Mouse (Mus musculus): ENCODE results near the gene Sclt1. TPM values are rescaled to one million over a fixed set of nuclear protein-coding genes. Genes with fewer than 3 reads are reported as not detected.
A peak's percentile ranks its signal among the peaks of the same experiment; 100 is the strongest.

The Sclt1 gene
- polyA plus RNA-seq, 1 experiment = 4.7 TPM

DNA sequence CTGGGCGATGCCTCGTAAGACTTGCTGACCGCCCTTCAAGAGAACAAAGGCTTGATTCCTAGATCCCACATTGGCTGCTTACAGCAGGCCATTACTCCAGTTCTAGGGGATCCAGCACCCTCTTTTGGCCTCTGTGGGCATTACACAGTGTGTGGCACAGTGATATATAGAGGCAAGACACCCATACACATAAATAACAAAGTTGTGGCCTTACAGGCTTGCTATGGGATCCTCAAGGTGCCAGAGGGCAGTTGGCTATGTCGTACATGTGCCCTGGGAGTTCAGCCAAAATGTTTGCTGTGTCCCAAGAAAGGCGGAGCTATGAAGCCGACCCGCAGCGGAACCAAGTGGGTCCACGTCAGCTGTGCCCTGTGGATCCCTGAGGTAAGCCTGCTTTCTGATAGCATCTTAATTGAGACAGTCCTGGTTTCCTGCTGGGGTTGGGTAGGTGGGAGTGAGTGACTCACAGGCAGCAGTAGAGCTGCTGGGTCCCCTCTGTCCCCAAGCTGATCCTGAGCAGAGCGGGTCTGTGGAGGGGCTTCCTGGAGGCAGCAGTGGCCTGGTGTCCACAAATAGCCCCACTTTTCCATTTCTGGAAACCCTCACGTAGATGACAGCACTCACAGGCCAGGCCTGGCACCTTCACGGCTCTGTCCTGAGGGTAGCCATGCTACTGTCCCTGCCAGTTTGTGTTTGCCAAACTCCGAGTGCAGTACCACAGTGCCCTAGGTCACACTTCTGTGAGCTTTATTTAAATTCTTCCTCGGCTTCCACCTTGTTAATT, 142.3 kb downstream of the Sclt1 start:
- WGBS = 83% methylated on average over 14 of the region's 14 CpGs
- peak; percentile 55 for TF ChIP-seq CTCF (IDR thresholded peaks at IDR 0.05; ENCODE audit: insufficient read depth, low read length)
- TF ChIP-seq POLR2A (IDR thresholded peaks at IDR 0.05; ENCODE audit: borderline replicate concordance, extremely low read depth, low read depth, low read length) = no peak
- no peak overlapping the region for H3K4me3 ChIP-seq (replicated peaks; ENCODE audit: extremely low read depth, low read depth, low read length)
- H3K4me1 ChIP-seq (ENCODE audit: control insufficient read depth, insufficient read depth, low read length) = no peaks in the 10 kb centered on the region
- peak; percentile 40 for DNase-seq

DNA sequence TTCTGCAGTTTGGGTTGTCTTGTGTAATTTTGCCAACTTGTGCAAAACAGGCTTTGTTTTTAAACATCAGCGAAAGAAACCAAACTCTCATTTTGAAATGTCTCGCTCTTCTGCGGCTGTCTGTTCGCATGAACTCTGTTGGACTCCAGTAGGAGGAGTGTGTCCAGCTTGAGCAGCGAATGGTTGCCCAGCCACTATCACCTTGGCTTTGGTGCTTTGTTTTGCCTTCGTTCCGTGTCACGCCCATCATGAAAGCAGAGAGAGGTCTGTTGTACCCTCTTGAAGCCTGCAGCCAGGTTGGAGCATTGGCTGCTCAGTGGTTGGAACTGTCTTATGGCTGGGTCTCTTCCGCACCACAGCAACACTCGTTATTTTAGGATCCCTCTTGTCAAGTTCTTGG, 143.1 kb downstream of the Sclt1 start:
- Histone ChIP-seq H3K4me3 (replicated peaks; ENCODE audit: extremely low read depth, low read depth, low read length) (no peak overlapping the region), H3K4me1 (ENCODE audit: control insufficient read depth, insufficient read depth, low read length) (no peaks in the 10 kb centered on the region)
- no peak for DNase-seq
- WGBS = 88% methylated on average over 10 of the region's 10 CpGs
- TF ChIP-seq POLR2A (IDR thresholded peaks at IDR 0.05; ENCODE audit: borderline replicate concordance, extremely low read depth, low read depth, low read length) (no peak), CTCF (IDR thresholded peaks at IDR 0.05; ENCODE audit: insufficient read depth, low read length) (no peak)

DNA sequence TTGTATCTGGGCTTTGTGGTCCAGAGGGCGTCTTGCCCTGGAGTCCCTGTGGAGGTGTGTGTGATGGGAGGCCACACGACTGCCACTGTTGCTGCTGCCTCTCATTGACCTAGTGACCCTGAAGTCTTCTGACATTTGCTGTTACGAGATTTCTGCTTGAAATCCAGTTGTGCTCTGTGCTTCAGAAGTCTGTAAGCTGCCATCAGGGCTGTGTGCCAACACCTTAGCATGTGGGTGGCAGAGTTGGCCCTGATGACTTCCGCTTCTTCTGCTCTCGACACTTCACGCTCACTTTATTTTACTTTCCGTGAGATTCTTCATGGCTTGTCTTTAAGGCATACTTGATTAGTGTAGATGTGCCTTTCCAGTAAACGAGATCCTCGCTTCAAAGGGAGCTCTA, 143.9 kb downstream of the Sclt1 start:
- Histone ChIP-seq H3K4me3 (replicated peaks; ENCODE audit: extremely low read depth, low read depth, low read length) (no peak overlapping the region), H3K4me1 (ENCODE audit: control insufficient read depth, insufficient read depth, low read length) (no peaks in the 10 kb centered on the region)
- 78% methylated on average over 9 of the region's 9 CpGs for WGBS
- no peak for DNase-seq
- TF ChIP-seq POLR2A (IDR thresholded peaks at IDR 0.05; ENCODE audit: borderline replicate concordance, extremely low read depth, low read depth, low read length) = no peak
- no peak for TF ChIP-seq CTCF (IDR thresholded peaks at IDR 0.05; ENCODE audit: insufficient read depth, low read length)

DNA sequence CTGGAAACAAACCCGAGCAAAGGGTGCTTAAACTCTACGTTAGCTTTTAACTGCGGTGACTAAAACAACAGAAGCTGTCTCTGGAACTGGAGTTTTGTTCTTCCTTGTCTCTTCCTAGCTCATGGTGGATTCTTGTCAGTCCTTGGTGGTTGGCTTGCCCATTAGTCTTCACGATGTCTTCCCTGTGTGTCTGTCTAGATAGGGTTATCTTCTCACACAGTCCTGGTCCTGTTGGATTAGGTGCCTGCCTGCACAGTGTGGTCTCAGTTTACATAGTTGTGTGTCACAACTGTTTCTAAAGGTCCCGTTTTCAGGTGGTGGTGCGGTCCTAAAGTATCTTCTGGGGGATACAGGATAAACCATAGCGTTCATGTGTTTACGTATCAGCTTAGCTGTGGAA, 145.3 kb downstream of the Sclt1 start:
- WGBS = 91% methylated on average over 8 of the region's 8 CpGs
- Histone ChIP-seq H3K4me1 (ENCODE audit: control insufficient read depth, insufficient read depth, low read length) (no peaks in the 10 kb centered on the region), H3K4me3 (replicated peaks; ENCODE audit: extremely low read depth, low read depth, low read length) (no peak overlapping the region)
- no peak for DNase-seq
- no peak for TF ChIP-seq CTCF (IDR thresholded peaks at IDR 0.05; ENCODE audit: insufficient read depth, low read length)
- no peak for TF ChIP-seq POLR2A (IDR thresholded peaks at IDR 0.05; ENCODE audit: borderline replicate concordance, extremely low read depth, low read depth, low read length)

DNA sequence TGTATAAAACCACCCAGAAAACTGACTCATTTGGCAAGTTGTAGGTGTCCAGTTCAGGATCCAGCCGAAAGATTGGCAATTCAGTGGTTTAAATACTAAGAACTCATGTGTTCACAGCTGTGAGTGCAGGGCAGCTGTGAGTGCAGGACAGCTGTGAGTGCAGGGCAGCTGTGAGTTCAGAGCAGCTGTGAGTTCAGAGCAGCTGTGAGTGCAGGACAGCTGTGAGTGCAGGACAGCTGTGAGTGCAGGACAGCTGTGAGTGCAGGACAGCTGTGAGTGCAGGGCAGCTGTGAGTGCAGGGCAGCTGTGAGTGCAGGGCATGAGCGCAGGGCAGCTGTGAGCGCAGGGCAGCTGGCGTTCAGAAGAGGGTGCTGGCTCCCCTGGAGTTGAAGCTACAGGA, 147.3 kb downstream of the Sclt1 start:
- 90% methylated on average over 4 of the region's 4 CpGs for WGBS
- Histone ChIP-seq H3K4me1 (ENCODE audit: control insufficient read depth, insufficient read depth, low read length) (no peaks in the 10 kb centered on the region), H3K4me3 (replicated peaks; ENCODE audit: extremely low read depth, low read depth, low read length) (no peak overlapping the region)
- no peak for DNase-seq
- no peak for TF ChIP-seq POLR2A (IDR thresholded peaks at IDR 0.05; ENCODE audit: borderline replicate concordance, extremely low read depth, low read depth, low read length)
- TF ChIP-seq CTCF (IDR thresholded peaks at IDR 0.05; ENCODE audit: insufficient read depth, low read length) = no peak

DNA sequence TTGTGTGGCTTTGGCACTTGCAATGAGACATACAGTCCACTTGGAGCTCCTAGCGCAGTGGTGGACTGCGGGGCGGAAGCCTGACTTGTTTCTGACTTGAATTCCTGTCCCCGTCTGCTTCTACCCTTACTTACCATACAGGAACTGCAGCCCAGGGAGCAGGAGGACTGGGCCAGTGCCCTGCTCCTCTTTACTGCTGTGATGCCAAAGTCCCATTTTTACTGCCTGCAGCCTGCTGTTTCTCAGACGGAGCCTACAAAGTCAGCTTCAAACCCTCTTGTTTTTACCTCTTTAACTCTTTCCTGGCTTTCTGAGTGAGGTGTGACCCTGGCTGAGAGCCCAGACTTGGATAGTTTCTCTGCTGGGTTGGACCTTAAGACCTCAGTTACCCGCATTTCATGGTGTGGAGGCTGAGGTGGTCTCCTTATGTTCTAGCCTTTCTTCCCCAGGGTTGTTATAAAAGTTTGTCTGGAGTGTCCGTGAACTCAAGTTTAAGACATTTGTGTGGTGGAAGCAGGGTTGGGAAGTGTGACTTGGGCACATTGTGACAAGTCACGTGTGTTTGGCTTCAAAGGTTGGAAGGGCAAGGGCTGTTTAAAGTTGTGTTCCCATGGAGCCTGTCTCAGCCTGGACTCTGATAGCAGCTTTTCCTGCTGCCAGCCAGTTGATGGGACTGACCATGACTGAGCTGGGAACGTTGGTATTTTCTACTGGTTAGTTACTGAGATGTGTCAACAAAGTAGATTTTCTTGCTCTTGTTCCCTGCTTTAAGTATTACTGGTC, 148.0 kb downstream of the Sclt1 start:
- TF ChIP-seq POLR2A (IDR thresholded peaks at IDR 0.05; ENCODE audit: borderline replicate concordance, extremely low read depth, low read depth, low read length) = no peak
- WGBS = 80% methylated on average over 9 of the region's 9 CpGs
- no peak for DNase-seq
- no peaks in the 10 kb centered on the region for H3K4me1 ChIP-seq (ENCODE audit: control insufficient read depth, insufficient read depth, low read length)
- no peak overlapping the region for H3K4me3 ChIP-seq (replicated peaks; ENCODE audit: extremely low read depth, low read depth, low read length)

DNA sequence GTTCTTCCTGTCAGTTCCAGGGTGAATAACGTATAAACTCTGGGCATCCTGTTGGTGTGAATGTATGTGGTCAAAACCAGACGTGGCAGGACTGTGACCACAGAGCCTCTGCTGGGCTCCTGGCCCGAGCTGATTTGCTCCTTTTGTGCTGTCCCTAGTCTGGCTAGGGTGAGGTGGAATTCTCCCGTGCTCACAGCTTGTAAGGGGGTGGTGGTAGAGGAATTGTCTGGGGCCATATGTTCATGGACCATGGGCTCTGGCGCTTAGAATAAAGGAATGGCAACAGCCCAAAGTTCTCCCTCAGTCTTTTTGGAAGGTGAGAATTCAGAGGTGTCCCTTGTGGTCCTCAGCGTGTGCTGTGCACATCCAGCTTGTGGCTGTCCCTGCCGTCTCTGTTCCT, 149.5 kb downstream of the Sclt1 start:
- 76% methylated on average over 7 of the region's 7 CpGs for WGBS
- Histone ChIP-seq H3K4me3 (replicated peaks; ENCODE audit: extremely low read depth, low read depth, low read length) (no peak overlapping the region), H3K4me1 (ENCODE audit: control insufficient read depth, insufficient read depth, low read length) (no peaks in the 10 kb centered on the region)
- TF ChIP-seq POLR2A (IDR thresholded peaks at IDR 0.05; ENCODE audit: borderline replicate concordance, extremely low read depth, low read depth, low read length) = no peak
- TF ChIP-seq CTCF (IDR thresholded peaks at IDR 0.05; ENCODE audit: insufficient read depth, low read length) = no peak
- DNase-seq = no peak

DNA sequence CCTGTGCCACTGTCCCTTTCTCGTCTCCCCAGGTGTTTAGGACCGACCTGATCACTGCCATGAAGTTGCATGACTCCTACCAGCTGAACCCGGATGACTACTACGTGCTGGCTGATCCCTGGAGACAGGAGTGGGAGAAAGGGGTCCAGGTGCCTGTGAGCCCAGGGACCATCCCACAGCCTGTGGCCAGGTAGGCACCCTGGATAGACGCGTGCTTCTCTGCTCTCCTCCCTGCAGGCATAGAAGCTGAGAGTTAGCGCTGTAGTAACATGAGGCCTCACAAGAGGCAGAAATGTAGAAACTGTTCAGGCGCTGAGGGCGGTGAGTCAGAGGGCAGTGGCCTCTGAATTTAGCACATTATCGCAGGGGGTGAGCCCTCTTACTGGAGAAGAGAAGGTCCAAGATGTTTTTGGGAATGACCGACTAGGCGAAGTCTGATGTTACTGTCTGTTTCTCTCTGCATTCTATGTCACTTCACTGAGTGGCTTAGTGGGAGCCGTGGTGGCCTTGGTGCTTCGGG, 150.6 kb downstream of the Sclt1 start:
- DNase-seq = no peak
- H3K4me3 ChIP-seq (replicated peaks; ENCODE audit: extremely low read depth, low read depth, low read length) = no peak overlapping the region
- 88% methylated on average over 14 of the region's 14 CpGs for WGBS
- H3K4me1 ChIP-seq (ENCODE audit: control insufficient read depth, insufficient read depth, low read length) = no peaks in the 10 kb centered on the region
- TF ChIP-seq CTCF (IDR thresholded peaks at IDR 0.05; ENCODE audit: insufficient read depth, low read length) (no peak), POLR2A (IDR thresholded peaks at IDR 0.05; ENCODE audit: borderline replicate concordance, extremely low read depth, low read depth, low read length) (no peak)

DNA sequence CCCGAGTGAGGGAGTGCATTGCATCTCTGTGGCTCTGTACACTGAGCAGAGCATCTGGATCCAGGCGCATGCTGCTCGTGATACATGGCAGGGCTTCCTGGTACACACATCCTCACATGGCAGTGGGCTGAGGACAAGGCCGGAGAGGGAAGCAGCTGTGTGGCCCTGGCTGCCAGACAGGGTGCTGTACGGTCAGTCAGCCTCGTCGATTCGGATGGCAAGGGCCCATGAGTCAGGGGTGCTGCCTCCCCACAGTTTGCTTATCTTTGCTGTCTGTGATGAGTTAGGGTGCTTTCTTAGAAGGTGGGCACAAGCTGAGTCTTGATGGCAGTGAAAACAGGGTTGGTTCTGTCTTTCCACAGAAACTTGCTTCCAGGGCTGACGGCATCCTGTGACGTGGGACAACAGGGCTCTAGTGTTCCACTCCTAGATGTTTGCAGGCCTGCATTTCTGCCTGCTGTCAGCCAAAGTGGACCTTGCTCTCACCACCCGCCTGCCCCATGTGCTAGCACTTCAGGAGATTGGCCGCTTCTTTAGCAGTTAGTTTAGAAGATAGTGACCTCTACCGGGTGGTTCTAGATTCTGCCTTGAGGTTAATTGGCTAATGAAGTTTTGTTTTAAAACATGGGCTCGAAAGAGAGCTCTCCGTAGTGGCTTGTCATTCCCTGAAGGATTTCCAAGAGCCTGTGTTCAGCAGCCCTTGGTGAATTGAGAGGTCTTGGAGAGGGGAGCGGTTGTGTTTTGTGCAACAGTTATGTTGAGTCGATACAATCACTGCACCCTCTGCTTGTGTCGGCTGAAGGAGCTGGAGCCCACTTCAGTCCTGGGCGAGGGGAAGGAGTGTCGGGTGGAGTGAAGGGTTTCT, 151.4 kb downstream of the Sclt1 start:
- H3K4me3 ChIP-seq (replicated peaks; ENCODE audit: extremely low read depth, low read depth, low read length) = no peak overlapping the region
- TF ChIP-seq POLR2A (IDR thresholded peaks at IDR 0.05; ENCODE audit: borderline replicate concordance, extremely low read depth, low read depth, low read length) (no peak), CTCF (IDR thresholded peaks at IDR 0.05; ENCODE audit: insufficient read depth, low read length) (no peak)
- no peaks in the 10 kb centered on the region for H3K4me1 ChIP-seq (ENCODE audit: control insufficient read depth, insufficient read depth, low read length)
- peak; percentile 32 for DNase-seq
- 75% methylated on average over 20 of the region's 20 CpGs for WGBS

Measured in lung, adult 2 months (tissue).